Mouse (Mus musculus) limb, embryonic 11.5 days (tissue): ENCODE data around the gene Eml4. TPM values are rescaled to one million over a fixed set of nuclear protein-coding genes. Genes with fewer than 3 reads are reported as not detected.

Source experiments
- ATAC-seq: fragments of 200-750 bp; cut with Nextera tagmentation; 2 replicates; pipeline ENCODE4 v1.8.0; 2017; ENCODE audit warnings: low read depth; ENCODE audit not compliant: insufficient number of reproducible peaks, low FRiP score, low TSS enrichment
- DNase-seq: peaks from one replicate; pipeline ENCODE4 v3.0.0-alpha.2; 2015; ENCODE audit warnings: low spot score
- H3K27ac ChIP-seq: fragments of 300-500 bp; sonication (generic); replicated peaks from 2 replicates; pipeline ENCODE4 v1.5.1; 2014; ENCODE audit warnings: low read depth, mild to moderate bottlenecking, low read length
- H3K27me3 ChIP-seq: fragments of 300-500 bp; sonication (generic); 2 replicates; pipeline ENCODE4 v1.6.1; 2014; ENCODE audit warnings: mild to moderate bottlenecking, low read length, mixed read lengths; ENCODE audit not compliant: control insufficient read depth, insufficient read depth
- H3K36me3 ChIP-seq: fragments of 300-500 bp; sonication (generic); 2 replicates; pipeline ENCODE4 v1.6.1; 2014; ENCODE audit warnings: mild to moderate bottlenecking, low read length, moderate library complexity, mixed read lengths; ENCODE audit not compliant: control insufficient read depth, insufficient read depth
- H3K4me1 ChIP-seq: fragments of 300-500 bp; sonication (generic); 2 replicates; pipeline ENCODE4 v1.6.1; 2014; ENCODE audit warnings: low read length, mixed read lengths; ENCODE audit not compliant: control insufficient read depth, insufficient read depth
- H3K4me2 ChIP-seq: fragments of 300-500 bp; sonication (generic); 2 replicates; pipeline ENCODE4 v1.6.1; 2014; ENCODE audit warnings: low read depth, mild to moderate bottlenecking, moderate library complexity; ENCODE audit not compliant: severe bottlenecking
- H3K4me3 ChIP-seq: fragments of 300-500 bp; sonication (generic); 2 replicates; pipeline ENCODE4 v1.5.1; 2014; ENCODE audit warnings: low read depth, low read length
- H3K9ac ChIP-seq: fragments of 300-500 bp; sonication (generic); 2 replicates; pipeline ENCODE4 v1.6.1; 2014; ENCODE audit warnings: mild to moderate bottlenecking, low read length
- H3K9me3 ChIP-seq: fragments of 300-500 bp; sonication (generic); 2 replicates; pipeline ENCODE4 v1.6.1; 2016; ENCODE audit warnings: low read length; ENCODE audit not compliant: control insufficient read depth
- WGBS: fragments of 180-500 bp; shearing (Covaris S2); extraction: QIAGEN DNeasy Blood & Tissue Kit; methylation state at CpG from one replicate; pipeline ENCODE4 v1.1.7; 2014; 5-methylcytosine and 5-hydroxymethylcytosine counted together
- polyA plus RNA-seq: library from polyadenylated mRNA; unstranded; fragments of >200 nt; fragmentation: Nextera tagmentation; extraction: Ambion mirVana; gene quantifications from 2 replicates; pipeline ENCODE4 v1.2.1, GENCODE M21; 2014

Eml4 gene
- polyA plus RNA-seq, 1 experiment from 2014 or later = 76.0 TPM

GRCm38 (mm10) chr17:83337051-83337898, 13.5 kb upstream of the Eml4 start:
- Histone ChIP-seq H3K4me3 (no peak overlapping the region), H3K4me2 (no peak overlapping the region), H3K27ac (no peak overlapping the region), H3K9me3 (no peaks in the 10 kb centered on the region), H3K27me3 (no peaks in the 10 kb centered on the region), H3K9ac (no peak overlapping the region), H3K36me3 (no peaks in the 10 kb centered on the region), H3K4me1 (no peaks in the 10 kb centered on the region)
- ATAC-seq = no peak
- no peak for DNase-seq
- 79% methylated on average over 13 of the region's 13 CpGs for WGBS

GRCm38 (mm10) chr17:83339368-83340085, 11.2 kb upstream of the Eml4 start:
- ATAC-seq (no peak), DNase-seq (no peak)
- 73% methylated on average over 13 of the region's 13 CpGs for WGBS
- H3K9me3 ChIP-seq = no peaks in the 10 kb centered on the region
- no peak overlapping the region for H3K4me3 ChIP-seq
- H3K27ac ChIP-seq = no peak overlapping the region
- H3K27me3 ChIP-seq = no peaks in the 10 kb centered on the region
- no peaks in the 10 kb centered on the region for H3K4me1 ChIP-seq
- no peak overlapping the region for H3K9ac ChIP-seq
- no peak overlapping the region for H3K4me2 ChIP-seq
- H3K36me3 ChIP-seq = no peaks in the 10 kb centered on the region

GRCm38 (mm10) chr17:83340895-83341524, 9.7 kb upstream of the Eml4 start:
- H3K4me3 ChIP-seq = no peak overlapping the region
- H3K4me1 ChIP-seq = no peaks in the 10 kb centered on the region
- no peak overlapping the region for H3K27ac ChIP-seq
- no peak overlapping the region for H3K4me2 ChIP-seq
- no peaks in the 10 kb centered on the region for H3K27me3 ChIP-seq
- no peaks in the 10 kb centered on the region for H3K9me3 ChIP-seq
- DNase-seq (no peak), ATAC-seq (no peak)
- 78% methylated on average over 16 of the region's 16 CpGs for WGBS
- no peaks in the 10 kb centered on the region for H3K36me3 ChIP-seq
- no peak overlapping the region for H3K9ac ChIP-seq

GRCm38 (mm10) chr17:83344226-83344625, 6.5 kb upstream of the Eml4 start:
- H3K9me3 ChIP-seq = no peaks in the 10 kb centered on the region
- H3K27me3 ChIP-seq = no peaks in the 10 kb centered on the region
- ATAC-seq (no peak), DNase-seq (no peak)
- H3K9ac ChIP-seq = no peak overlapping the region
- WGBS = 71% methylated on average over 7 of the region's 7 CpGs
- no peak overlapping the region for H3K4me2 ChIP-seq
- no peak overlapping the region for H3K27ac ChIP-seq
- no peaks in the 10 kb centered on the region for H3K36me3 ChIP-seq
- no peak overlapping the region for H3K4me3 ChIP-seq
- H3K4me1 ChIP-seq = no peaks in the 10 kb centered on the region

GRCm38 (mm10) chr17:83348056-83348822, 2.5 kb upstream of the Eml4 start:
- H3K27me3 ChIP-seq = no peaks in the 10 kb centered on the region
- no peaks in the 10 kb centered on the region for H3K36me3 ChIP-seq
- no peak for DNase-seq
- H3K27ac ChIP-seq = no peak overlapping the region
- no peak for ATAC-seq
- no peak overlapping the region for H3K4me3 ChIP-seq
- WGBS = 92% methylated on average over 9 of the region's 9 CpGs
- H3K9me3 ChIP-seq = no peaks in the 10 kb centered on the region
- no peak overlapping the region for H3K9ac ChIP-seq
- H3K4me2 ChIP-seq = no peak overlapping the region
- 0 out of 2 replicates have a peak, but pooled peaks cover 3% of the 10 kb centered on the region for H3K4me1 ChIP-seq

- Histone ChIP-seq H3K4me3 (peak overlapping the region; percentile 82), H3K9ac (peak overlapping the region; percentile 92), H3K36me3 (no peaks in the 10 kb centered on the region), H3K27me3 (no peaks in the 10 kb centered on the region), H3K9me3 (no peaks in the 10 kb centered on the region), H3K27ac (peak overlapping the region; percentile 80), H3K4me2 (peak overlapping the region; percentile 62), H3K4me1 (0 out of 2 replicates have a peak, but pooled peaks cover 6% of the 10 kb centered on the region)
- under 1% methylated on average over 50 of the region's 57 CpGs for WGBS
- DNase-seq (peak; percentile 63), ATAC-seq (peak; percentile 69)
Observed at GRCm38 (mm10) chr17:83351119-83351531, 394 bp downstream of the Eml4 start.

- H3K27ac ChIP-seq = peak overlapping the region; percentile 80
- 5% methylated on average over 13 of the region's 13 CpGs for WGBS
- H3K9me3 ChIP-seq = no peaks in the 10 kb centered on the region
- DNase-seq (peak; percentile 38), ATAC-seq (no peak)
- H3K9ac ChIP-seq = peak overlapping the region; percentile 92
- H3K4me1 ChIP-seq = 0 out of 2 replicates have a peak, but pooled peaks cover 6% of the 10 kb centered on the region
- H3K36me3 ChIP-seq = no peaks in the 10 kb centered on the region
- peak overlapping the region; percentile 62 for H3K4me2 ChIP-seq
- peak overlapping the region; percentile 82 for H3K4me3 ChIP-seq
- H3K27me3 ChIP-seq = no peaks in the 10 kb centered on the region
Observed at GRCm38 (mm10) chr17:83351601-83352413, 1.1 kb downstream of the Eml4 start.
